Mouse (Mus musculus): Measurements from ENCODE around the gene AK157302. TPM values are rescaled to one million over a fixed set of nuclear protein-coding genes. Genes with fewer than 3 reads are reported as not detected.

AK157302 gene
- 0.31 and 0.39 TPM in 2 replicates for polyA plus RNA-seq (2015; fragmentation: Nextera tagmentation; extraction: Ambion mirVana)

DNA sequence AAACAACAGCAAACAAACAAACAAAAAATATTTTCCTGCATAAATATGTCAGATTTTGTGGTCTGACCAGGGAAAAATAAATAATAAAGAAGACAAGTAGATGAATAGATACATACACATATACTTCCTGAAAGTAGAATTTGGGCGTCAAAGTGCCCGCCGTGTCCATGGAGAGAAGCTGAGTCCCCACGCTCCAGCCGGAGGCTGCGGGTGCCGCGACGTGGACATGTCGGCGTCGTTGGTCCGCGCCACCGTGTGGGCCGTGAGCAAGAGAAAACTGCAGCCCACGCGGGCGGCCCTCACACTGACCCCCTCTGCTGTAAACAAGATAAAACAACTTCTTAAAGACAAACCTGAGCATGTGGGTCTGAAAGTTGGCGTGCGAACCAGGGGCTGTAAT lies at the start of gene AK157302:
Gene AK157302 (plus strand): TSS at position 144 of the 400 bp plus-strand sequence.
- Histone ChIP-seq H3K4me2 (replicated peaks; ENCODE audit: low read depth, low read length) (no peak within 1 kb of the TSS), H3K27ac (ENCODE audit: low read length) (no peak within 1 kb of the TSS), H3K9ac (replicated peaks; ENCODE audit: low read depth) (no peak within 1 kb of the TSS), H3K4me1 (ENCODE audit: insufficient read depth, low read depth, low read length) (no peaks in the 10 kb centered on the region), H3K4me3 (ENCODE audit: low read depth, low read length) (no peak within 1 kb of the TSS), H3K36me3 (ENCODE audit: insufficient read depth, low read length) (no peaks in the 10 kb centered on the region), H3K27me3 (replicated peaks; ENCODE audit: insufficient read depth, low read length) (no peaks in the 10 kb centered on the region), H3K9me3 (ENCODE audit: low read length) (no peaks in the 10 kb centered on the region)
- WGBS: 95% methylated on average over 21 of the region's 21 CpGs
- no peak for DNase-seq (ENCODE audit: low spot score)
- ATAC-seq: no peak
- TF ChIP-seq EP300 (IDR thresholded peaks at IDR 0.05) (no peak), CTCF (IDR thresholded peaks at IDR 0.05) (no peak)

- H3K4me3 ChIP-seq (ENCODE audit: low read depth, low read length): no peak overlapping the region
- WGBS: 86% methylated on average over 9 of the region's 9 CpGs
- H3K27me3 ChIP-seq (replicated peaks; ENCODE audit: insufficient read depth, low read length): no peaks in the 10 kb centered on the region
- no peaks in the 10 kb centered on the region for H3K9me3 ChIP-seq (ENCODE audit: low read length)
- H3K9ac ChIP-seq (replicated peaks; ENCODE audit: low read depth): no peak overlapping the region
- H3K27ac ChIP-seq (ENCODE audit: low read length): no peak overlapping the region
- H3K4me2 ChIP-seq (replicated peaks; ENCODE audit: low read depth, low read length): no peak overlapping the region
- TF ChIP-seq EP300 (IDR thresholded peaks at IDR 0.05) (no peak), CTCF (IDR thresholded peaks at IDR 0.05) (no peak)
- H3K36me3 ChIP-seq (ENCODE audit: insufficient read depth, low read length): peaks cover 31% of the 10 kb centered on the region
- ATAC-seq (no peak), DNase-seq (ENCODE audit: low spot score) (no peak)
- no peaks in the 10 kb centered on the region for H3K4me1 ChIP-seq (ENCODE audit: insufficient read depth, low read depth, low read length)
These were observed 48.2 kb upstream of the AK157302 start for GRCm38 (mm10) chr13:21446796-21447195.

GRCm38 (mm10) chr13:21447856-21448614 lies 47.0 kb upstream of the AK157302 start:
- Histone ChIP-seq H3K9ac (replicated peaks; ENCODE audit: low read depth) (no peak overlapping the region), H3K9me3 (ENCODE audit: low read length) (no peaks in the 10 kb centered on the region), H3K4me2 (replicated peaks; ENCODE audit: low read depth, low read length) (no peak overlapping the region), H3K27me3 (replicated peaks; ENCODE audit: insufficient read depth, low read length) (no peaks in the 10 kb centered on the region), H3K36me3 (ENCODE audit: insufficient read depth, low read length) (peaks cover 31% of the 10 kb centered on the region), H3K4me3 (ENCODE audit: low read depth, low read length) (no peak overlapping the region), H3K27ac (ENCODE audit: low read length) (peak overlapping the region; percentile 26; the same call in 1 of the 2 replicates), H3K4me1 (ENCODE audit: insufficient read depth, low read depth, low read length) (no peaks in the 10 kb centered on the region; the same call in 1 of the 2 replicates)
- peak; percentile 62 for DNase-seq (ENCODE audit: low spot score)
- 55% methylated on average over 16 of the region's 16 CpGs for WGBS
- peak; percentile 83 for ATAC-seq
- no peak for TF ChIP-seq EP300 (IDR thresholded peaks at IDR 0.05)
- no peak for TF ChIP-seq CTCF (IDR thresholded peaks at IDR 0.05)

DNA sequence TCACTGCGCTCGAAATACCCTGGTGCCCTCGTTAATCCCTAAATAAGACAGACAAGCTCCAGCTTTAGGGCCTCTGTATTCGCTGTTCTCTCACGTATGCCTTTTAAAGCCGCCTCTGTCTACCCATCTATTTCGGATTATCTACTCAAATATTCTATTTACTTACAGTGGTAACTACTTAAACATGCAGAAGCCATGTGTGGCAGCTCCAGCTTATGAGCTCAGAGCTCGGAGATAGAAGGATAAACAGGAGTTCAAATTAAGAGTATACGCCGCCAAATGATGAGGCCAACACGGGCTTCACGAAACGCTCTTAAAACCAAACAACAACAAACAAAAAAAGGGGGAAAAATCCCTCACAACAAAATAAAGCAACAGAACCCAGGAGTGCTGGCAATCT lies 42.0 kb upstream of the AK157302 start:
- 4% methylated on average over 13 of the region's 13 CpGs for WGBS
- DNase-seq (ENCODE audit: low spot score): no peak
- H3K36me3 ChIP-seq (ENCODE audit: insufficient read depth, low read length): no peaks in the 10 kb centered on the region
- H3K9me3 ChIP-seq (ENCODE audit: low read length): no peaks in the 10 kb centered on the region
- peak overlapping the region; percentile 76 for H3K9ac ChIP-seq (replicated peaks; ENCODE audit: low read depth)
- H3K4me2 ChIP-seq (replicated peaks; ENCODE audit: low read depth, low read length): peak overlapping the region; percentile 66
- TF ChIP-seq EP300 (IDR thresholded peaks at IDR 0.05): no peak
- TF ChIP-seq CTCF (IDR thresholded peaks at IDR 0.05): no peak
- no peaks in the 10 kb centered on the region for H3K27me3 ChIP-seq (replicated peaks; ENCODE audit: insufficient read depth, low read length)
- H3K4me1 ChIP-seq (ENCODE audit: insufficient read depth, low read depth, low read length): no peaks in the 10 kb centered on the region; the same call in 1 of the 2 replicates
- ATAC-seq: no peak
- H3K4me3 ChIP-seq (ENCODE audit: low read depth, low read length): peak overlapping the region; percentile 85
- peak overlapping the region; percentile 86 for H3K27ac ChIP-seq (ENCODE audit: low read length)

DNA sequence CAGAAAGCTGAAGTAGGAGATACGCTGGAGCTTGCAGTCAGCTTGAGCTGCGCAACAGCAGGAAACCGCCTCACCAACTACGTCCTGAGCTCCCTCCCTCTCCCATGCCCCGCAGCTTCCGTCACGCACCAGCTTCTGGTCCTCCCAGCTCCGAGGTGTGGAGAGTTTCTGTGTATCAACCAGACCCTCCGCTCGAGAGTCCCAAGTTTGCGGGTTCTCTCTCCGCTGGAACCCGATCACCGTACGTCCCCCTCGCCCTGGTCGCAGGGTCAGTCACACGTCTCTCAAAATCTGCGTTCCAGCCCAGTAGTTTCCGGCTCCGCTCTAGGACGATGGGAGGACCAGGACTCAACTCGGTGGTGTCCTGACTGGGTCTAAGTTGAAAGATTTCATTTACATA lies 41.6 kb upstream of the AK157302 start, which contains the start of gene Zscan26:
Gene Zscan26 (minus strand): TSS at position 282 of the 400 bp plus-strand sequence.
- under 1% methylated on average over 23 of the region's 23 CpGs for WGBS
- DNase-seq (ENCODE audit: low spot score): peak; percentile 91
- Histone ChIP-seq H3K27me3 (replicated peaks; ENCODE audit: insufficient read depth, low read length) (no peaks in the 10 kb centered on the region), H3K9ac (replicated peaks; ENCODE audit: low read depth) (peak within 1 kb of the TSS; percentile 76), H3K36me3 (ENCODE audit: insufficient read depth, low read length) (no peaks in the 10 kb centered on the region), H3K4me1 (ENCODE audit: insufficient read depth, low read depth, low read length) (no peaks in the 10 kb centered on the region; the same call in 1 of the 2 replicates), H3K9me3 (ENCODE audit: low read length) (no peaks in the 10 kb centered on the region), H3K4me3 (ENCODE audit: low read depth, low read length) (peak within 1 kb of the TSS; percentile 85), H3K27ac (ENCODE audit: low read length) (peak within 1 kb of the TSS; percentile 86), H3K4me2 (replicated peaks; ENCODE audit: low read depth, low read length) (peak within 1 kb of the TSS; percentile 66)
- TF ChIP-seq EP300 (IDR thresholded peaks at IDR 0.05) (peak; percentile 43; the same call in 1 of the 2 replicates), CTCF (IDR thresholded peaks at IDR 0.05) (no peak)
- ATAC-seq: peak; percentile 90

GRCm38 (mm10) chr13:21454133-21454532 lies 40.9 kb upstream of the AK157302 start:
- TF ChIP-seq EP300 (IDR thresholded peaks at IDR 0.05) (no peak), CTCF (IDR thresholded peaks at IDR 0.05) (no peak)
- H3K9me3 ChIP-seq (ENCODE audit: low read length): no peaks in the 10 kb centered on the region
- ATAC-seq (no peak), DNase-seq (ENCODE audit: low spot score) (no peak)
- no peaks in the 10 kb centered on the region; the same call in 1 of the 2 replicates for H3K4me1 ChIP-seq (ENCODE audit: insufficient read depth, low read depth, low read length)
- H3K9ac ChIP-seq (replicated peaks; ENCODE audit: low read depth): no peak overlapping the region
- WGBS: 52% methylated on average over 3 of the region's 3 CpGs
- no peak overlapping the region for H3K27ac ChIP-seq (ENCODE audit: low read length)
- H3K27me3 ChIP-seq (replicated peaks; ENCODE audit: insufficient read depth, low read length): no peaks in the 10 kb centered on the region
- H3K4me2 ChIP-seq (replicated peaks; ENCODE audit: low read depth, low read length): no peak overlapping the region; the same call in 1 of the 2 replicates
- no peaks in the 10 kb centered on the region for H3K36me3 ChIP-seq (ENCODE audit: insufficient read depth, low read length)
- H3K4me3 ChIP-seq (ENCODE audit: low read depth, low read length): no peak overlapping the region

Measured in lung, postnatal 0 days (tissue).